Mouse (Mus musculus) large intestine, adult 2 months (tissue): ENCODE results near the gene Ncln. TPM values are rescaled to one million over a fixed set of nuclear protein-coding genes. Genes with fewer than 3 reads are reported as not detected.
"Not testable (repeated sequence)": the region's sequence is repeated elsewhere in the genome, so short reads cannot be mapped to it uniquely, and the experiment has no call there.

Source experiments
- DNase-seq: peaks from one replicate; pipeline ENCODE4 v3.0.0-alpha.2; 2012; ENCODE audit warnings: low read depth, low spot score
- WGBS: fragments of 180-500 bp; shearing (Covaris S2); methylation state at CpG from one replicate; pipeline ENCODE4 v1.1.7; 2018; 5-methylcytosine and 5-hydroxymethylcytosine counted together
- polyA plus RNA-seq: library from polyadenylated mRNA; depleted of rRNA; stranded (reverse); fragments of >200 nt; gene quantifications from 2 replicates; pipeline ENCODE4 v1.2.3, GENCODE M21; 2012; rRNA removed

Gene Ncln
- polyA plus RNA-seq, 1 experiment, result 242 TPM

- no peak for DNase-seq
- WGBS, result 2% methylated on average over 7 of the region's 7 CpGs
Measured at GRCm38 (mm10) chr10:81450140-81450539, 46.1 kb downstream of the Ncln start.

- WGBS, result 18% methylated on average over 2 of the region's 2 CpGs
- not testable (repeated sequence) for DNase-seq
Measured at GRCm38 (mm10) chr10:81445516-81445915, 50.7 kb downstream of the Ncln start.

- DNase-seq, result no peak
Measured at GRCm38 (mm10) chr10:81441019-81441418, 55.2 kb downstream of the Ncln start.

Other genes with a start within 250 kb of the Ncln start
- gene Matk, start 243.5 kb downstream of the Ncln start, polyA plus RNA-seq, result 6.5 and 9.5 TPM in 2 replicates
- 109 and 119 TPM in 2 replicates for gene Mrpl54, start 229.5 kb downstream of the Ncln start, polyA plus RNA-seq
- 72.7 and 114 TPM in 2 replicates for gene Apba3, start 229.4 kb downstream of the Ncln start, polyA plus RNA-seq
- gene Tjp3, start 204.8 kb downstream of the Ncln start, polyA plus RNA-seq, result 140 and 172 TPM in 2 replicates
- gene Pip5k1c, start 203.4 kb downstream of the Ncln start, polyA plus RNA-seq, result 30.6 and 43.4 TPM in 2 replicates
- gene Cactin, start 175.3 kb downstream of the Ncln start, polyA plus RNA-seq, result 25.7 and 28.1 TPM in 2 replicates
- 7.0 and 8.0 TPM in 2 replicates for gene Tbxa2r, start 167.7 kb downstream of the Ncln start, polyA plus RNA-seq
- gene Gipc3, start 153.1 kb downstream of the Ncln start, polyA plus RNA-seq, result 0.78 and 0.95 TPM in 2 replicates
- 83.6 and 98.6 TPM in 2 replicates for gene Hmg20b, start 145.9 kb downstream of the Ncln start, polyA plus RNA-seq
- 12.1 and 13.6 TPM in 2 replicates for gene Mfsd12, start 138.9 kb downstream of the Ncln start, polyA plus RNA-seq
- gene 4930404N11Rik, start 130.6 kb downstream of the Ncln start, polyA plus RNA-seq, result 3.6 and 4.6 TPM in 2 replicates
- 81.5 and 85.5 TPM in 2 replicates for gene Fzr1, start 117.9 kb downstream of the Ncln start, polyA plus RNA-seq
- 48.2 and 60.4 TPM in 2 replicates for gene Dohh, start 112.0 kb downstream of the Ncln start, polyA plus RNA-seq
- 3.3 and 3.7 TPM in 2 replicates for gene Gm48551, start 111.9 kb downstream of the Ncln start, polyA plus RNA-seq
- gene Gm48552, start 107.4 kb downstream of the Ncln start, polyA plus RNA-seq, result 0.98 and 4.1 TPM in 2 replicates
- 2,134 and 4,482 TPM in 2 replicates for gene Smim24, start 103.3 kb downstream of the Ncln start, polyA plus RNA-seq
- 10.5 and 11.6 TPM in 2 replicates for gene Nfic, start 40.8 kb downstream of the Ncln start, polyA plus RNA-seq
- gene Celf5, start 13.7 kb downstream of the Ncln start, polyA plus RNA-seq, result 2.3 and 5.3 TPM in 2 replicates
- 4.4 and 4.8 TPM in 2 replicates for gene S1pr4, start 3.7 kb upstream of the Ncln start, polyA plus RNA-seq
- 1.6 and 2.3 TPM in 2 replicates for gene Gna15, start 27.8 kb upstream of the Ncln start, polyA plus RNA-seq
- 402 and 684 TPM in 2 replicates for gene Gna11, start 48.8 kb upstream of the Ncln start, polyA plus RNA-seq
- gene Aes, start 63.1 kb upstream of the Ncln start, polyA plus RNA-seq, result 1,252 and 1,560 TPM in 2 replicates
- 11.3 and 13.5 TPM in 2 replicates for gene Tle2, start 78.2 kb upstream of the Ncln start, polyA plus RNA-seq
- gene Tle6, start 104.7 kb upstream of the Ncln start, polyA plus RNA-seq, result 7.3 and 8.8 TPM in 2 replicates
- gene BC025920, start 109.9 kb upstream of the Ncln start, polyA plus RNA-seq, result 1.1 and 1.4 TPM in 2 replicates
- gene Sirt6, start 131.4 kb upstream of the Ncln start, polyA plus RNA-seq, result 19.7 and 30.0 TPM in 2 replicates
- gene Ankrd24, start 132.1 kb upstream of the Ncln start, polyA plus RNA-seq, result 9.6 and 11.8 TPM in 2 replicates
- gene Gm10778, start 152.7 kb upstream of the Ncln start, polyA plus RNA-seq, result 0.37 and 0.40 TPM in 2 replicates
- 0.48 and 0.77 TPM in 2 replicates for gene Zfp433, start 208.4 kb upstream of the Ncln start, polyA plus RNA-seq